Mouse (Mus musculus) lung, postnatal 14 days (tissue): ENCODE data around the gene Atp5g1.

ENCODE experiments used
- DNase-seq: peaks from one replicate; pipeline ENCODE4 v3.0.0; 2021

Gene Atp5g1

DNA sequence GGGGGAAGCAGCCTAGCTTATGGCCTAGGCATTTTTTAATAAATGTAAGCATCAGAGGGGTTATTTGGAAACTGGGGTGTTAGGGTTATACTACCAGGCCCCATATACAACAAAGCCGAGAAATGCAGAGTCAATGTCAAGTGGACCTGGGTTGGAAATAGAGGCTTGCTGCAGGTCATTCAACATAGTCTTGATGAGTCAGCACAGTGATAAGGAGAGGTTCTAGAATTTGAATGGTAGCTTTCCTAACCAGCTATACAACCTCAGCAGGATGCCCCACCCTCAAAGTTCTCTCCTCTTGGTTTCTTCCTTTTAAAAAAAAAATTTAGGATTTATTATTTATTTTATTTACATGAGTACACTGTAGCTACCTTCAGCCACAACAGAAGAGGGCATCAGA lies 4.5 kb downstream of the Atp5g1 start:
- no peak for DNase-seq

DNA sequence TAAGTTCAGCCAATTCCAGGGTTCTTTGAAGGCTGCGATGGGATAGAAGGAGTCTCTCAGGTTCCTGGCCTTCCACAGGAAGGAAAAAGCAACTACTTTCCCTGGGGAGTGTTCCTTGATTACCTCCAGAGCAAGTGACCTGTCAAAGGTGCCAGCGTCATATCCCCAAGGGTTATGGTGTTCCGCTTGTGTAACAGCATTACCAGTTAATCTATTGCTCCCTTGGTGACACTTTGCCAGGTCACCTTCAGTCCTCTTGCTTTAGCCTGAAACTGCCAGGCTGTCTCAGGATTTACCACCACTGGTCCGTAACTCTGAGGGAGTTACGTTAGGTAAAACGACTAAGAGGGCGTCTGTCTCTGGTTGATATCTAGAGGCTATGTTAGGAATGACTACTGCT lies 5.1 kb downstream of the Atp5g1 start:
- DNase-seq: no peak

DNA sequence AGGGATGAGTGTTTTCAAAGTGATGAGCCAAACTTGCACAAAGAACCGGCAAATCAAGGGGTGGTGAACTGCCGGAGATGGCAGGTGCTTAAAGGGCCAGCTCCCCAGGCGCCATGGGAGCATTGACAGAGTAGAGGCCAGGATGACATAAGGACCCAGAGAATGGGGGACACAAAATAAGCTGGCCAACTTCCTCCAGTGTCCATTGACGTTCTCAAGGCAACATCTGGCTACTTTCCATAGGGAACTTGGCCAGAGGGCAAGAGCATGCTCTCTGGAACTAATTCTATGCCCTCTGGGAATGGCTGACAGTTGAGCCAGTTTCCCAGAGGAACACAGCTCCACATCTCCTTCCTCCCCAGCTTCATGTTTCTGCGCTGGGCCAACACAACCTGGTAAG lies 7.2 kb downstream of the Atp5g1 start:
- DNase-seq: no peak

DNA sequence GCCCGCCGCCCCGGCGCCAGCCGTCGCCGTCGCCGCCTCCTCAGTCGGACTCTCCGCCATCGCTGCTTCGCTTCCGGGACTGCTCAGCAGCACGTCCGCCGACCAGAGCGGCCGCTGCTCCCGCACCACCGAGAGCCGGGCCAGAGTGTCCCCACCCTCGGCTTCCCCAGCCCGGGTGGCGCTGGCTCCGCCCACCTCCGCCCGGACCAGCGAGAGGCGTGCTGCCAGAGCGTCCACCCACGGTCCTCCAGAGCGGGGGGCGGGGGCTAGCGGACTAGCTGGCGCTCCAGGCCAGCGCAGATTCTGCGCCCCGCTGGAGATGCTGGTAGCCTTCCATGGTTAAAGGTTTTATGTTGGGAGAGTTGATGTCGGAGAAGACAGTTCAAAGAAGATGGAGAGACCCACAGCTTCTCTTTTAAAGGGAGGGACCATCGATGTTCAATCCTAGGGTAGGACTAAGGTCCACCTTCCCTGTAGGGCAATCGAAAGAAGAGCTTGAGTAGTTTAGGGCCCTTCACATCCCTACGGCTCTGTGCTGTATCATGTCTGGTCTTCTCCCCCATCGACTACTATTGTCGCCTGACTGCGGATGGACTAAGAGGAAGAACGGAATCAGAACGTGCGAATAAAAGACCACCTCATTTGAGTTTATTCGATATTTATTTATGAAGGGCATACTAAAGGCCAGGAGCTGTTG lies 10.1 kb downstream of the Atp5g1 start, which contains the start of gene Ube2z:
Gene Ube2z, minus strand, starts transcription at position 174 of the 697 bp plus-strand sequence.
- DNase-seq: peak; percentile 98

DNA sequence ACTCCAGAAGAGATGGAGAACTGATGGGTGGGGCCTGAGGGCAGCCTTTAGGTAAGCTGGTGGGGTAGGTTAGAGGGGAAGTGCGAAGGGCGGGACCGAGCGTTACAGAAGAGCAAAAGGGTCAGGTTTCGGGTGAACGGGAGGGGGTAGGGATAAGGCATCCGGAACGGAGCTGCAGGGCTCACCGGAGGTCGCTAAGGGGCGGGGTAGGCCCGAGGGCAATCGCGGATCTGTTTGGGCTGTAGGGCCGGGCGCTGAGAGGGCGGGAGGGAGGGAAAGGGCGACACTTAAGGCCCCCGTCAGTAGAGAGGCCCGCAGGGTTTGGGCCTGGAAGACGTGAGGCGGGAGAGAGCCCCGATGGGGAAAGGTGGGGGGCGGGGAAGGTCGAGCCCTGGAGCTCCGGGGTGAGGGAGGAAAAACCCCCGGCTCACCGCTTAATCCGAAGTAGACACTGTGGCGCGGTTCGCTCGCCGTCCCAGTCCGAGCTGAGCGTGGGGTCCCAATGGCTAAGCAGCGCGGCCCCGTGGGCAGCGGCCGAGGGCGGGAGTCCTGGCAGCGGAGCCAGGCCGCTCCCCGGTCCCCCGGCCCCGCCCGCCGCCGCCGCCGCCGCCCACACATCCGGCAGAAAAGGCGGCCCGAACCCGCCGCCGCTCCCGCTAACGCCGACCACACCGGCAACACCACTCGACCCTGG lies 10.8 kb downstream of the Atp5g1 start:
- peak; percentile 19 for DNase-seq

DNA sequence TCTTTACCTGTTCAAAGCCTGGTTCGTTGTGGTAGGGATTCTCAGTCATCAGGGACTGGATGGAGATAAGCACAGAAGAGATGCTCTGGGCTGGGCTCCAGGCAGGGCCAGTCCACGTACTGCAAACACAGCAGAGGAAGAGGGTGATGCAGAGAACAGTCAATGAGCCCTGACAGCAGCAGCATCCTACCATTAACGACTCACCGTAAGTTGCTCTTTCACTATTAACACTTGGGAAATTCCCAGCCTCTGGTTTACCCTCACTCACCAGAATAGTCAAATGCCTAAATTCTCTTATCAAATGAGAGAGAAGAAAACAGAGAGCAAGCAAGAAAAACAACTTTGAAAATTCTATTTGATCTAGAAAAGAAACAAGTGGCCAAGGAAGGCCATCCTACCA lies 17.2 kb downstream of the Atp5g1 start:
- DNase-seq: no peak

DNA sequence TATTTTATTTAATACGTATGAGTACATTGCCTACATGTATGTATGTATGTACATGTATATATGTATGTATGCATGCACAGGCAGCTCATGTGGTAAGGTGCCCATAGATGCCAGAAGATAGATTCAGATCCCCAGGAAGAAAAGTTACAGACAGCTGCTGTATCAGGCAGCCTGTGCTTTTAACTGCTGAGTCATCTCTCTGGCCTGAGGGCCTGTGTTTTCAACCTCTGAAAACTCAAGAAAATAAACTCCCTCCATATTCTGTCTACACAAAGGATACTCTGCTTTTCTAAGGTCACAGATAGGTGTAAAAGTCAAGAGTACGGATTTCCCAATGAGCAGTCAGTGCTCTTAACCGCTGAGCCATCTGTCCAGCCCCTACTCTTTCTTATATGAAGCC lies 24.6 kb downstream of the Atp5g1 start:
- DNase-seq: no peak

DNA sequence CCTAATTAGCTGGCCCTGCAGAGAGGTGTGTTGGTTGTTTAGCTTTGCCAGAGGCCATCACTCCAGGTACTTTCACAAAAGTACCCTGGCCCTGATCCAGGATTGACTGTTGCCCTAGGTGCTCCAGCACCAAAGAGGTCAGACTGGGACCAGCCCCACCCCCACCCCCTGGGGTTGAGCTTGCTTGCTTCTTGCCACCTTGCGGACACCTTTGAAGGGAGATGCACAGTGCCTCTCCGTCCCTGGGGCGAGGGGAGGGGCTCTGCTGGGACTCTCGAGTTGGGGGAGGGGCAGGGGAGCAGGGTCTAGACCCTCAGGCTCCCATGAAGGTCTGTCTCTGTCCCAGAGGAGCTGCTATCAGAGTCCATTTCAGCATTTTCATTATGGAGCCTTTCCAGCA lies 25.5 kb downstream of the Atp5g1 start:
- no peak for DNase-seq

DNA sequence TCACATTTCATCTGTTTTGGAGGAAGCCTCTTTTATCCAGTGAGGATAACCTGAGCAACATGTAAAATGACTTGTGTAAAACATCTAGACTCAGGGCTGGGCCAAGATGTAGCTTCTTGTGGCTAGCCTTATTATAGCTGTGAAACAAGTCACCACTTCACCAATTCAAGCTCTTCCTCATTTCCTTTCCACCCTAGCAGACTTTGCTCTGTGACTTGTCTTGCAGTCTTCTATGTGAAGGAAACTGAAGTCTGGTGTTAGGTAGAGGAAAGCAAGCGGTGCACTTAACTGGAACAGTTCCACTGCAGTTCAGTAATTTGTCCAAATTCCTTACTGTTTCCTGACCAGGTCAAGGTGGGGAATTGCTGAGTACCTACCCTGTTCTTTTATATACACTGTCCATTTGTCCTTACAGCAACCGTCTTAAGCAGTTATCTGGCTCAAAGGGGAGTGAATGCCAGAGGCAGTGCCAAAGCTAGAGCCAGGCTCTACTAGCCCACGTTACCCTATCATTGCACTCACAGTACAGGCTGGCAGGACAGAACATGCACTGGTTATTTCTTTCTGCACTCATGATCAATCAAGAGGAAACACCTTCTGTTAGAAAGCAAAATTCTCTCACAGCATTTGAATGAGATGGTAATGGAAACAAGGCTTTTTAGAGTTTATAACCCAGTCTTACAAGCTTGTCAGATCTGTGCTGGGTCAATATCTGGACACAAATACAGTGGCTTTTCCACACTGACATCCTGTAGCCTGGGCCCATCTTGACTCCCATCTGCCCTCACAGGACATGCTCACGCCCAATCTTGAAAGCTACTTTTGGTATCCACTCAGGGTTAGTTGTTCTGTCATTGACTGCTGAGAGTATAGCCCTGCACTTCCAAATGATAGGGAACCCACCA lies 27.7 kb downstream of the Atp5g1 start:
- DNase-seq: no peak

DNA sequence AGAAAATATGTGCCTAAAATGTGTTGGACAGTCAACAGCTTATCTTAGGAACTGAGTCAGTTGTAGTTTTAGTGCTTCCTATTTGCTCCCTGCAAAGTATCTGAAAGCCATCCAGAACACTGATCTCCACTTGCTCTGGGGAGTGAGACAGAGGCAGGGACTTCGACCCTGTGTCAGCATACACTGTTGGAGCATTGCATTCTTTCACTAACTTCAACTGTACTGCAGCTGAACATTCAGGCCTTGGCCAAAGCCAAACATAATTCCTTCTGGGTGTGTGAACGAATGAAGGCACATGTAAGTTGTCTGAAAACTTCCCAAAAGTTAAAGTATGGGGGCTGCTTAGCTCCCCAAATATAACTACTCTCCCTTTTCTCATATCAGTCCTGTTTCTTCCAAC lies 28.7 kb downstream of the Atp5g1 start:
- DNase-seq: no peak

DNA sequence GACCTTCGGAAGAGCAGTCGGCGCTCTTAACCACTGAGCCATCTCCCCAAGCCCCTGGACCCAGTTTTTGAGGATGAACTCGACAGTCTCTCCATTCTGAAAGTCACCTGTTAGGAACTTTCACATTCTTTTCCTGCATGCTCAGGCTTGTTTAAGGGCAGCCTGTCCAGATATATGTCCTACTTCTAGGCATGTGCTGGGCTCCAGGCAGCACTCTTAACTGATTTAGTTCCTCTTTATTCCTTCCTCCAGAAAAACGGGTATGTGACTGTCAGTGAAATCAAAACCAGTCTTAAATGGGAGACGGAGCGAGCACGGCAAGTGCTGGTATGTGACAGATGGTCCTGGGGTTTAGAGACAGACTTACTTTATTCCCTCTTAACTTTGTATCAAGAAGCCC lies 29.4 kb downstream of the Atp5g1 start:
- no peak for DNase-seq

DNA sequence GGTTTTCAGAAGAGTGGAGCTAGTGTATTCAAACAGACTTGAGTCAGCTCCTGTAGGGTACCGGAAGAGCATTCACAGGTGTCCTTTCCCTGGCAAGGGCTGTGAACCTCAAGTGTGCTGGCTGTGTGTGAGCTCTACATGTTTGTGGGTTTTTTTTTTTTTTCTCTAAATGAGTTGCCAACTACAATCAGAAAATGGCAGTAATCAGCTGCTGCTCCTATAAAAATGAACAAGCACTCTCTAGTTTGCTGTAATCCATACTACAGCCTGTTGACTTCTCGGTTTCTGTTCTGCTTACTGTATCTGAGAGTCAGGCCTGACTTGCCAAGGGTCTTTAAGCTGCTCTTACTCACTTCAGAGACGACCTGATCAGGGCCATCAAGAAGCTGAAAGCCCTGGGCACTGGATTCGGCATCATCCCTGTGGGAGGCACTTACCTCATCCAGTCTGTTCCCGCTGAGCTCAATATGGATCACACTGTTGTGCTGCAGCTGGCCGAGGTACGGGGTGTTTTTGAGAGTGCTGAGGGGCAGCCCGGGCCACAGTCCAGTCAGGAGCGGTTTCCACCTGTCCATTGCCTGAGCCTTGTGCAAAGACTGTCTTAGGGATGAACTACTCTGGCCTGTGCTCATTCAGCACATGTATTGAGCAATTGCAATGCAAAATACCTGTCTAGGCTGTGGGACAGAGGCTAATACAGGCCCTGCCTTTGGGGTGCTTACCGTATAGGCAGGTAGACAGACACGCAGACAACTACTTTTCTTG lies 30.5 kb downstream of the Atp5g1 start:
- DNase-seq: no peak

DNA sequence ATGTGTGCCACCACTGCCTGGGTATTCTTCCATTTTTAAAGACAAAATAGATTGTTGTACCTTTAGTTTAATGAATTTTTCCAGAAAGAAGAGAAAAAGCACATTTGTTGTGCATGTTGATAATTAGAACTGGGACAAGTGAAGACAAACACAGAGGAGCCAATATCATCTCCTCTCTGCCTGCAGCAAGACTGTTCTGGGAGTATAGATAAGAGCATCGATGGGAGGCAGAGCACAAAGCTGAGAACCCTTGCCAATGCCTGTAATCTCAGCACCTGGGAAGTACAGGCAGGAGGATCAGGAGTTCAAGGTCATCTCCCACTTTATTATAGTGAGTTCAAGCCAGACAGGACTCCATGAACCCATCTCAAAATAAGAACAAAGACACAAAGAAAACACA lies 36.9 kb downstream of the Atp5g1 start:
- no peak for DNase-seq

DNA sequence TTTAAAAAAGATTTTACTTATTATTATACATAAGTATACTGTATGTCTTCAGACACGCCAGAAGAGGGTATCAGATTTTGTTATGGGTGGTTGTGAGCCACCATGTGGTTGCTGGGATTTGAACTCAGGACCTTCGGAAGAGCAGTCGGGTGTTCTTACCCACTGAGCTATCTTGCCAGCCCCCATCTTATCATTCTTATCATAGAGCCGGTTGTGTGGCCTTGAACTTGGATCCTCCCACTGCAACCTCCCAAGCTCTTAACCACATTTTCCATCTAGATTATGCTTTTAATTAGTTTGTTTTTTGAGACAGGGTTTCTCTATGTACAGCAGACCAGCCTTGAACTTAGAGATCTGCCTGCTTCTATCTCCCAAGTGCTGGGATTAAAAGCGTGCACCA lies 38.0 kb downstream of the Atp5g1 start:
- DNase-seq: no peak

DNA sequence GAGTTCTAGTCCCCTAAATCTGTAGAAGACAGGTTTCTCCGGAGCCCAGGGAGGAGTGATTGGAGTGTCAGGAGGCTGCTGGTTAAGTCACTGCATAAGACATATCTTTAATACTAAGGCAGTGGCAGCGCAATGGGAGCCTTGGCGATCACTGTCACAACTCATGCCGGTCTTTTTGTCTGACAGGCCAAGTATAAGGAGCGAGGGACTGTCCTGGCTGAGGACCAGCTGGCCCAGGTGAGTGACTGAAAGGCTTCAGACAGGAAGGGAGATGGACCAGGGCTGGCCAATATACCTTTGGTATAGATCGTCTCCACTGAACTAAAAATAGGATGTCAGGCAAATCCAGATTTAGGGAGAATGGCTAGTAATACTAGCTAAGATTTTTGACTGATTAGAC lies 40.3 kb downstream of the Atp5g1 start:
- no peak for DNase-seq

DNA sequence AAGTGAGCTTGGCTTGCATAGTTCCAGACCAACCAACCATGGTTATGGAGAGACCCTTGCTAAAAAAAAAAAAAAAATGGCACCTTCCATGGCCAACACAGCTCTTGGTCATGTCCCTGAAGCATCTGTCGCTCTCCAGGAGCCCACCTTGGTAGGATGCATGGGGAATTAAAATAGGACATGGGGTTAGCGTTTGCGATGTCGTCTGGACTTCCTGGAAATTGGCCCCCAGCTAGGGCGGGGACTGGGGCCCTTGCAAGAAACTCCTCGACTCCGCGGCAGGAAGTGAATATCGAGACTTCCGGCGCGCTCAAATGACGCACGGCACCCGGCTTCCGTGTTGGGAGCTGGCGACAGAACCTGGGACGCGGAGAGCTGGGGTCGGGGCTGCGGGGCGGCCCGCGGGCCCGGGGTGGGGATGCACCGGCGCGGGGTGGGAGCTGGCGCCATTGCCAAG lies 40.8 kb downstream of the Atp5g1 start, which contains the start of gene Snf8:
Gene Snf8, plus strand, starts transcription at position 290 of the 457 bp plus-strand sequence.
- peak; percentile 97 for DNase-seq

DNA sequence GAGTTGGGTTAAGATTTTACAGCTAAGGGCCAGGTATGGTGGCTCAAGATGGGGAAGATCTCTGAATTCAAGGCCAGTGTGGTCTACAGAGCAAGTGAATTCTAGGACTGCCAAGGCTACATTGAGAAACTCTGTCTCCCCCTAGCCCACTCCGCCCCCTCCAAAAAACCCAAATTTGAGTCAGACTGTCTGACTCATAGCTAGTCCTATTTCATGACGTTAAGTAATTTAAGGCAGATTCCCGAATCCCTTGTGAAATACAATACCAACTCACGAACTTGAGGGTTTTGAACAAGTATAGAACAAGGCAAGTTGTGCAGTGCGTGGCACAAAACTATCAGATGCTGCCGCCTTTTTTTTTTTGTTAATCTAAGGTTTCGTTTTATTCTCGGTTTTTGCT lies 41.4 kb downstream of the Atp5g1 start:
- DNase-seq: no peak

DNA sequence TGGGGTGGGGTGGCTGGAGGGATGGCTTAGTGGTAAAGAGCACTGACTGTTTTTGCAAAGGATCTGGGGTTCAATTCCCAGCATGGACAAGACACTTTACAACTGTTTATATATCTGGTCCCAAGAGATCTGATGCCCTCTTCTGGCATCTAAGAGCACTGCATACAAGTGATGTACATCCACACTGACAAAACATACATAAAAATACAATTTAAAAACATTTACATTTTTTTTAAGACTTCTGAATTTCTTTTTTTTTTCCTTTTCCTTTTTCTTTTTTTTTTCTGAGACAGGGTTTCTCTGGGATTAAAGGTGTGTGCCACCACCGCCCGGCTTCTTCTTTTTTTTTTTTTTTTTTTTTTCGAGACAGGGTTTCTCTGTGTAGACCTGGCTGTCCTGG lies 42.2 kb downstream of the Atp5g1 start:
- DNase-seq: no peak

DNA sequence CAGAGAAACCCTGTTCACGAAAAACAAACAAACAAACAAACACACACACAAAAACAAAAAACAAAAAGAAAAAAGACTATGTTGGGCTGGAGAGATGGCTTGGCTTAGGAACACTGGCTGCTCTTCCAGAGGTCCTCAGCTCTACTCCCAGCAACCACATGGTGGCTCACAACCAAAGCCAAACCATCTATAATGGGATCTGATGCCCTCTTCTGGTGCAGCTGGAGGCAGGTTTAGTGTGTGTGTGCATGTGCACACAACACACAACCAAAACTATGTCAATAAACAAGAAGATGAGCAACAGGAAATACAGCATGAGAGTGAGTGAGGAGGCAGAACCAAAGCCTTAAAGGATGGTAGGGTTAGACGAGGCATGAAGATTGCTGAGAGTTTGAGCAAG lies 43.8 kb downstream of the Atp5g1 start:
- no peak for DNase-seq

DNA sequence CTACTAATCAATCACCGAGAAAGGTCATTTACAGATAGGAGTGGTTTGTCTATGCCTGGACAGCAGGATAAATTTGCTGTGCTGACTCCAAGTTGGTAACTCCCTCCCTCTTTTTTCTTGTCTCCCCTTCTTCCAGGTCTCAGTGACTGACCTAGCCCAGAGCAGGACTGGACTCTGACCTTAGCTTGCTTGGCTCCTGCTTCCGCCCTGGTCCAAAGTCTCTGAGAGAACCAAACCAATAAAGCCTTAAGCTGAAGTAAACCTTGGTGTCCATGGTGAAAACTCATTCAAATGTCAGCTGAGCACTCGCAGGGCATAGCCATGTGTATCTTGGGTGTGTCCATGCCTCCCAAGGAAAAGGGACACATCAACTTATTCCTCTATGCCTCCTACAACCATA lies 44.9 kb downstream of the Atp5g1 start:
- no peak for DNase-seq

DNA sequence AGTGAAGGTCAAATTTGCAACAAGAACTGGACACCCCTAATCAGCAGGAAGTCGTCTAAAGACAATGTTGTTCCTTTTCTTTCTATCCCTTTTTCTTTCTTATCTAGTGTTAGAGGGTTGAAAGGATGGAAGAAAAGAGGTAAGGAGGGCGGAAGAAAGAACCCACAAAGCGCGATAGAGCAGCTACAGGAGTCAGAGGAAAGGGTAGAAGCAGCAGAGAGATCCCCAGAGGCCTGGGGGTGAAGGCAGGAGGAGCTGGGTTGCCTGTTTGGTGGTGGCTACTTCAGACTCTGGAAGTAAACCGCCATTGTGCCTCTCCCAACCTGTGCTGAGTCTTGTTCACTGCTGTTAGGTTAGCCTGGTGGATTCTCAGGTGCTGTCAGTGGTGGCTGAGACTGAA lies 47.3 kb downstream of the Atp5g1 start:
- DNase-seq: no peak

DNA sequence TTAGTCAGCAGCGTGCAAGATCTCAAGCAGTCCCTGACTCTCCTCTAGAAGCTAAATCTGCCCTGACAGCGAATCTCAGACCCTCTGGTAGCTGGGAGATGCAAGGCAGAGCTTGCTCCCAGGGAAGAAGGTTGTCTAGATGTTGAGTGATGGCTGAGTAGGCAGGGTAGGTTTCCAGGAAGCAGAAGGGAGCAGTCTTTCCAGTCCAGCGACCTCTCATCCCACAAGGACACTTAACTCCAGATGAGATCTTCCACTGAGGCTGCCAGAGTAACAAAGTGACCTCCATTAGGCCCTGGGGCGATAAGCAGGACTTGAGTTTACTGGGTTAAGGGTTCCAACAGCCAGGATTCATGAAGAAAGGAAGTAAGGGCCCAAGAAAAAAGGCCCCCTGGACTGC lies 54.8 kb downstream of the Atp5g1 start:
- no peak for DNase-seq
